Mouse (Mus musculus) megakaryocyte, adult 5-6 weeks (primary cell): ENCODE measurements around the gene Tmtc2. TPM values are rescaled to one million over a fixed set of nuclear protein-coding genes. Genes with fewer than 3 reads are reported as not detected.

Experiments used
- ATAC-seq: 2 replicates; pipeline ENCODE4 v1.8.0; 2016; ENCODE audit warnings: mild to moderate bottlenecking, inconsistent platforms; ENCODE audit not compliant: poor library complexity, severe bottlenecking
- total RNA-seq, 2 experiments: library from RNA; stranded (forward) in 1 of 2; stranded (reverse) in 1 of 2; fragments of 153-499, 151-499 nt in 1 of 2; fragments of 221-1000, 200-1000 nt in 1 of 2; gene quantifications; 2 replicates each; pipeline versions ENCODE4 v1.2.3 to v1.2.4; 2015 to 2017

The Tmtc2 gene
- total RNA-seq, 2 experiments from 2014 or later, result 0.07 to 0.18 TPM

- ATAC-seq, result no peak
Measured at GRCm38 (mm10) chr10:105195377-105195776, 378.9 kb downstream of the Tmtc2 start.

GRCm38 (mm10) chr10:105193756-105194460, 380.3 kb downstream of the Tmtc2 start:
- no peak for ATAC-seq

GRCm38 (mm10) chr10:105192071-105192470, 382.2 kb downstream of the Tmtc2 start:
- ATAC-seq, result no peak

GRCm38 (mm10) chr10:105189746-105190145, 384.5 kb downstream of the Tmtc2 start:
- no peak for ATAC-seq

- no peak; the same call in 1 of the 2 replicates for ATAC-seq
Measured at GRCm38 (mm10) chr10:105186636-105187035, 387.6 kb downstream of the Tmtc2 start.

GRCm38 (mm10) chr10:105168443-105169102, 405.7 kb downstream of the Tmtc2 start:
- no peak for ATAC-seq

GRCm38 (mm10) chr10:105165291-105165690, 409.0 kb downstream of the Tmtc2 start:
- no peak for ATAC-seq

GRCm38 (mm10) chr10:105153789-105154188, 420.5 kb downstream of the Tmtc2 start:
- no peak for ATAC-seq

GRCm38 (mm10) chr10:105144382-105144781, 429.9 kb downstream of the Tmtc2 start:
- ATAC-seq, result no peak

GRCm38 (mm10) chr10:105142201-105142600, 432.1 kb downstream of the Tmtc2 start:
- ATAC-seq, result no peak
